Mouse (Mus musculus) brain, embryonic 18.5 days (tissue): Measurements from ENCODE around the gene Eef1akmt1.

Source experiments
- DNase-seq: peaks from one replicate; pipeline ENCODE4 v3.0.0-alpha.2; 2012; ENCODE audit warnings: low read depth, low spot score

The Eef1akmt1 gene

DNA sequence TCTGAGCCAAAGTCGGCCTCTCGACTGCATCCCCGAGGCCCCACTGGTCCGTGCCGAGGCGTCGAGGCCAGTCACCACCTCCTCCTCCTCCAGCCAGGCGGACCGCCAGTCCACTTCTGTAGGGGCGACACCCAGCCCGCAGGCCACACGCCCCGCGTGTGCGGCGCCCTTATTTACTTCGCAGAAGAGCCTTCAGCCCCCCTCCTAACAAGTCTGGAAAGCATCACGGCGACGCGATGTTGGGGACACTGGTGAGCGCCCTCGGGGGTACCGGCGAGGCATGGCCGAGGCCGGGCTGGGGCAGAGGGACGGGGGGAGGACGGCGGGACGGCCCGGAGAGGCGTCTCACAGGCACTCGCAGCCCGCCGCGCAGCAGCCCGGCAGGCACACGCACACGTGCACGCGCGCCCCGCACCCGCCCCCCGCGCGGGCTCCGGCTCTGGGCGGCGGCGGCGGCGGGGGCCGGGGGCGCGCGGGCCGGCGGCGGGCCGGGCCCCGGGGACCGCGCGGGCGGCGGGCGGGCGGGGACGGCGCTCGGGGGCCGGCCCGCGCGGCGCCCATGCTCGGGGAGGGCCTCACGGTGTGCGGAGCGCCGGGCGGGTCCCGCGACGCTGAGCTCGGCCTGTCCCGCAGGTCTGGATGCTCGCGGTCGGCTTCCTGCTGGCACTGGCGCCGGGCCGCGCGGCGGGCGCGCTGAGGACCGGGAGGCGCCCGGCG is 46.6 kb downstream of the Eef1akmt1 start, which contains the start of gene Il17d:
Gene Il17d (plus strand): TSS at position 107 of the 717 bp plus-strand sequence.
- no peak for DNase-seq

DNA sequence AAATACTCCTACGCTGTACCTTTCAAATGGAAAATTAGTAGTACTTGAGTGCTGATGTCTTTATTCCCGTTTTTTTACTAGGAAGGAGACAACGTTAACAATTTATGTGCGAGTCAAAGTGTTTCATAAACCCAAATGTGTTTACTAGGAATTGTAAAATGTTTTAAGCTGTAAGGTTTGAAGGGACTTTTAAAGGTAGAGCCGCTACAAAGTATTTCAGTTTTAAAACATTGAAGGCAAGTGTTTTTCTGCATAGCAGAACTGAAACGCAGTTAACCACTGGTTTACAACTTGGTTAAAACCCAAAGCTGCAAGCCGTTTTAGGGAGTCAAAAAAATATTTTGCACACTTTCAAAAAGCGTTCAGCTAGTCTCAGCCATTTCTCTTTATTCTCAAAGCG is 47.6 kb downstream of the Eef1akmt1 start:
- DNase-seq: no peak

DNA sequence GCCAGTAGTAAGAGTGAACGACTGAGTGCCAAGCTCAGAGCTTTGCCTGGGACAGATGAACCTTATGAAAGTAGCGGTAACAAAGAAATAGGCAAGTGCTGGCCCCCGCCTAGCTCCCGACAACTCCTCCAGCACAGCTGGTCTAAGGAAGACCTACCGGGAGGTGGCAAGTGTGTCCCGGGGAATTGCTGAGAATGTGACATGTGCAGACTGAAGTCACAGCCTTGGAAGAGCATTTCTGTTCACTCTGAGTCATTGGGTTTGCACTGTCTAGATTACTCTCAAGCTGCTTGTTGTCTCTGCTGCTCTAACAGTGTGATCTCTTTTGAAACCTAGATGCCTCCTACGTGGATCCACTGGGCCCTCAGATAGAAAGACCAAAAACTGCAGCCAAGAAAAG is 54.4 kb downstream of the Eef1akmt1 start:
- DNase-seq: no peak

DNA sequence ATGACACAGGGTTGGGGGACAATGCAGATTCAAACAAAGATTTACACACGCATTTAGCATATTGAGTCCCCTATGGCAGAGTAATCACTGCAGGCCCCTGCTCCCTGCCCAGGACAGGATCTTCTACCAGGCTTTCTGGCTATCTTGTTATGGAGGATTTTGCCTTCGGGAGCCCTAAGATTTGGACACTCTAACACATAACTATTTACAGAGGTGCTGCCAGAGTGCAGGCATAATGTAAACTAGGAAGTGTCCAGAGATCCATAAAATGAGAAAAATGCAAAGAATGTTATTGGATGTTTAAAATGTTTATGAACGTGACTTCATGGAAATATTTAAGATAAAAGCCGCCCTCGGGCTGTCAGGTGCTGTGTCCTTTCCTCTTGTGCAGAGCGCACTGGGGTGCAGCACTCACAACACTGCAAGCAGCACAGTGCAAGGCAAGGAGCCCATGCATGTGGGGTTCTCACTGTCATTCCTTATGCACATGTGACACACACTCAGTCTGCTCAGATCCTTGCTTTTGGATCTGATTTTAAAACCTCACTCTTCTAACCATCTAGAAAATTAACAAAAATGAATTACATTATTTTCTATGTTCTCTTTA is 56.2 kb downstream of the Eef1akmt1 start:
- no peak for DNase-seq

DNA sequence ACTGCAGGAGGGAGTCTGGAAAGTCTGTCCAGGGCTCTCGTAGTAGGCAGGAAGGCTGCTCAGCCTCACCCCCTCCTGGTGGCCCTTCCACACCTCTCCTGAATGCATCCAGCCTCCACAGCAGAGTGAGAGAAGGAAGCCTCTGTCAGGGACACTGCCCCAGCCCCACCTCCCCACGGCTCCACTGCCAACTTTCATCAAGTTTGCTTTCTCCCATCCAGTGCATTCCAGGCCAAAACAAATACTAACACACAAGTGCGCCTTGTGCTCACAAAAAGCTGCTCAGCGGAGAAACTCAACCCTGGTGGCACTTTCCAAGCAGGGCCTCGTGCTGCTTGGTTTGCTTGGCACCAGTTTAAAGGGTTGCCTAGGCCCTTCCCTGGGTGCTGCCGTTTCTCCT is 61.9 kb downstream of the Eef1akmt1 start:
- no peak for DNase-seq

DNA sequence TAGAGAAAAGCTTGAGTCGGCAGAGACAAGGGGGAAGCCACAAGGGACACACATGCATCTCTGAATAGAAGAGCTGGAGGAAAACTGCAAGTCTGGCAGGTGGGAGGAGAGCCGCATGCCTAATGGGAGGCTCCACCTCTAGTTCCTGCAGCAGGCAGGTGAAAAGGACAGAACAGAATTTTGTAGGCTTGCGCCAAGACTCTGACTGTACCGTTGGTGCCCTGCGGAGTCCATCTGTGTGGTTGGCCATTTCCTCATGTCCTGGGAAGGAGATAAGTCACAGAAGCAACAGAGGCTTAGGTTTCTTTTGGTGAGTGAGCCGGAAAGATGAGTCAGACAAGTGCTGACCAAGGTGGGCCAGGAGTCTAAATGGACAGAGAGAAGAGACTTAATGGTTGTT is 67.7 kb downstream of the Eef1akmt1 start:
- no peak for DNase-seq
